ENCODE assay signal across 22 mouse cellular contexts in genomic region chr7:97360955-97361354, GRCm38 (mm10). TPM values are rescaled to one million over a fixed set of nuclear protein-coding genes. Genes with fewer than 3 reads are reported as not detected.
DNase-seq lines count a peak whose midpoint lies in the region; ATAC-seq and TF ChIP-seq lines count a peak whose summit lies in the region.
"Had no signal": no experiment of that assay in that cellular context is flagged by ENCODE, and none has a peak within 500 bp of the region (broad histone marks: within the 10 kb centered on the region; RNA-seq: fewer than 3 reads in every experiment).

No protein-coding gene starts in this region.

- DNase-seq in embryonic facial prominence, embryonic 14.5 days (ENCODE audit: low spot score), result peak; percentile 29
- no peak for DNase-seq in embryonic facial prominence, embryonic 10.5 days (ENCODE audit: low spot score)
- peak; percentile 74 for DNase-seq in heart, adult 11 months
- DNase-seq in liver, result peak; percentile 1
- DNase-seq in liver, postnatal 0 days, result no peak
- no peak for DNase-seq in gastrocnemius, adult 18-20 months (ENCODE audit: low spot score)
- DNase-seq: adrenal gland, adult 2 months; adrenal gland, postnatal 25 days; cerebellum, adult 18-20 months; cerebellum, adult 8-10 months; cerebellum, adult 9-11 months; cerebellum, postnatal 36 days had no signal

- no peak overlapping the region for H3K9ac ChIP-seq in embryonic facial prominence, embryonic 14.5 days (ENCODE audit: low read depth, low read length)
- no peak overlapping the region for H3K9ac ChIP-seq in heart, embryonic 11.5 days (ENCODE audit: low read depth, low read length)
- H3K9ac ChIP-seq in liver, postnatal 0 days (replicated peaks), result no peak overlapping the region
- H3K9ac ChIP-seq: embryonic facial prominence, embryonic 12.5 days; embryonic facial prominence, embryonic 15.5 days; forebrain, embryonic 13.5 days had no signal

- ATAC-seq in embryonic facial prominence, embryonic 14.5 days (ENCODE audit: low read depth), result no peak; the same call in 1 of the 2 replicates
- no peak for ATAC-seq in heart, embryonic 11.5 days (replicated peaks; ENCODE audit: insufficient number of reproducible peaks, low FRiP score, low TSS enrichment)
- ATAC-seq in liver, postnatal 0 days, result no peak
- ATAC-seq: forebrain, embryonic 13.5 days; forebrain, embryonic 16.5 days had no signal

- H3K4me2 ChIP-seq in embryonic facial prominence, embryonic 14.5 days (ENCODE audit: low read depth, low read length), result no peak overlapping the region
- no peak overlapping the region for H3K4me2 ChIP-seq in heart, embryonic 11.5 days
- H3K4me2 ChIP-seq in liver, postnatal 0 days (ENCODE audit: low read depth, low read length), result no peak overlapping the region
- H3K4me2 ChIP-seq: embryonic facial prominence, embryonic 12.5 days; embryonic facial prominence, embryonic 15.5 days; forebrain, embryonic 13.5 days had no signal

- TF ChIP-seq EP300 in liver, postnatal 0 days (IDR thresholded peaks at IDR 0.05; ENCODE audit: low read depth), result no peak

- no peaks in the 10 kb centered on the region for H3K27me3 ChIP-seq in embryonic facial prominence, embryonic 14.5 days (replicated peaks; ENCODE audit: control insufficient read depth, insufficient read depth, low read length)
- no peaks in the 10 kb centered on the region for H3K27me3 ChIP-seq in embryonic facial prominence, embryonic 10.5 days (replicated peaks; ENCODE audit: low read depth, poor library complexity, severe bottlenecking)
- no peaks in the 10 kb centered on the region for H3K27me3 ChIP-seq in heart, embryonic 11.5 days (ENCODE audit: control insufficient read depth, insufficient read depth, low read length)
- H3K27me3 ChIP-seq in liver, postnatal 0 days (ENCODE audit: insufficient read depth, low read length), result no peaks in the 10 kb centered on the region
- H3K27me3 ChIP-seq: embryonic facial prominence, embryonic 12.5 days; embryonic facial prominence, embryonic 15.5 days; forebrain, embryonic 13.5 days had no signal

- H3K27ac ChIP-seq in embryonic facial prominence, embryonic 14.5 days (replicated peaks; ENCODE audit: low read depth, low read length), result no peak overlapping the region
- H3K27ac ChIP-seq in embryonic facial prominence, embryonic 10.5 days (replicated peaks), result no peak overlapping the region
- no peak overlapping the region for H3K27ac ChIP-seq in heart, embryonic 11.5 days (ENCODE audit: low read depth, low read length)
- no peak overlapping the region for H3K27ac ChIP-seq in liver, postnatal 0 days (ENCODE audit: low read depth)
- H3K27ac ChIP-seq: embryonic facial prominence, embryonic 12.5 days; embryonic facial prominence, embryonic 15.5 days; forebrain, embryonic 10.5 days; forebrain, embryonic 13.5 days had no signal

- no peaks in the 10 kb centered on the region for H3K4me1 ChIP-seq in embryonic facial prominence, embryonic 14.5 days (ENCODE audit: control insufficient read depth, insufficient read depth, low read length)
- H3K4me1 ChIP-seq in embryonic facial prominence, embryonic 10.5 days, result no peaks in the 10 kb centered on the region
- H3K4me1 ChIP-seq in heart, embryonic 11.5 days (ENCODE audit: control insufficient read depth, insufficient read depth, low read length), result no peaks in the 10 kb centered on the region
- no peaks in the 10 kb centered on the region for H3K4me1 ChIP-seq in liver, postnatal 0 days (ENCODE audit: insufficient read depth)
- H3K4me1 ChIP-seq: embryonic facial prominence, embryonic 12.5 days; embryonic facial prominence, embryonic 15.5 days; forebrain, embryonic 10.5 days; forebrain, embryonic 13.5 days had no signal

- 61% methylated on average over 3 of the region's 3 CpGs for WGBS in embryonic facial prominence, embryonic 14.5 days
- WGBS in embryonic facial prominence, embryonic 10.5 days, result 67% methylated on average over 3 of the region's 3 CpGs
- WGBS in heart, embryonic 11.5 days (ENCODE audit: insufficient replicate concordance), result 52% methylated on average over 3 of the region's 3 CpGs
- WGBS in liver, postnatal 0 days (ENCODE audit: insufficient replicate concordance), result 51% methylated on average over 3 of the region's 3 CpGs

- no peaks in the 10 kb centered on the region for H3K36me3 ChIP-seq in embryonic facial prominence, embryonic 14.5 days (ENCODE audit: control insufficient read depth, insufficient read depth, low read length)
- no peaks in the 10 kb centered on the region for H3K36me3 ChIP-seq in embryonic facial prominence, embryonic 10.5 days (replicated peaks)
- no peaks in the 10 kb centered on the region for H3K36me3 ChIP-seq in heart, embryonic 11.5 days (ENCODE audit: control insufficient read depth, insufficient read depth, low read length)
- no peaks in the 10 kb centered on the region for H3K36me3 ChIP-seq in liver, postnatal 0 days (replicated peaks; ENCODE audit: insufficient read depth, low read length)
- H3K36me3 ChIP-seq: embryonic facial prominence, embryonic 12.5 days; embryonic facial prominence, embryonic 15.5 days; forebrain, embryonic 10.5 days had no signal

- H3K9me3 ChIP-seq in embryonic facial prominence, embryonic 14.5 days (ENCODE audit: control insufficient read depth, low read length), result no peaks in the 10 kb centered on the region
- H3K9me3 ChIP-seq in embryonic facial prominence, embryonic 10.5 days, result no peaks in the 10 kb centered on the region
- H3K9me3 ChIP-seq in heart, embryonic 11.5 days (replicated peaks; ENCODE audit: control insufficient read depth, low read length), result no peaks in the 10 kb centered on the region
- H3K9me3 ChIP-seq in liver, postnatal 0 days (ENCODE audit: low read length), result no peaks in the 10 kb centered on the region
- H3K9me3 ChIP-seq: embryonic facial prominence, embryonic 12.5 days; embryonic facial prominence, embryonic 15.5 days; forebrain, embryonic 10.5 days; forebrain, embryonic 13.5 days had no signal

- H3K4me3 ChIP-seq in embryonic facial prominence, embryonic 14.5 days (ENCODE audit: low read depth, low read length), result no peak overlapping the region
- H3K4me3 ChIP-seq in embryonic facial prominence, embryonic 10.5 days, result no peak overlapping the region
- H3K4me3 ChIP-seq in heart, embryonic 11.5 days (ENCODE audit: low read depth, low read length), result no peak overlapping the region
- H3K4me3 ChIP-seq in liver, postnatal 0 days (ENCODE audit: low read depth, low read length), result no peak overlapping the region
- H3K4me3 ChIP-seq: embryonic facial prominence, embryonic 12.5 days; embryonic facial prominence, embryonic 15.5 days; erythroblast, embryonic 14.5 days; forebrain, embryonic 10.5 days; forebrain, embryonic 13.5 days had no signal

- no peak for TF ChIP-seq CTCF in liver, postnatal 0 days (IDR thresholded peaks at IDR 0.05; ENCODE audit: low read depth)

RNA-seq across cellular contexts. Expression of gene Alg8, which starts 10.5 kb away (rescaled TPM):
- 30.7 TPM in 2 replicates for polyA plus RNA-seq in embryonic facial prominence, embryonic 14.5 days (2014; fragmentation: Nextera tagmentation; extraction: Ambion mirVana)
- 55.2 and 58.8 TPM in 2 replicates for polyA plus RNA-seq in embryonic facial prominence, embryonic 10.5 days (2016; fragmentation: Nextera tagmentation; extraction: Ambion mirVana)
- polyA plus RNA-seq in heart, embryonic 11.5 days (2014; fragmentation: Nextera tagmentation; extraction: Ambion mirVana), result 35.1 and 39.2 TPM in 2 replicates
- 14.5 and 16.2 TPM in 2 replicates for polyA plus RNA-seq in liver, postnatal 0 days (2015; fragmentation: Nextera tagmentation; extraction: Ambion mirVana)
- total RNA-seq in gastrocnemius, adult 18-20 months (2021), result 1 to 10 TPM; 3.2 to 3.5 TPM

RNA-seq across cellular contexts. Expression of gene Kctd21, which starts 28.8 kb away (rescaled TPM):
- 5.3 and 5.5 TPM in 2 replicates for polyA plus RNA-seq in embryonic facial prominence, embryonic 14.5 days (2014; fragmentation: Nextera tagmentation; extraction: Ambion mirVana)
- 4.0 and 4.6 TPM in 2 replicates for polyA plus RNA-seq in embryonic facial prominence, embryonic 10.5 days (2016; fragmentation: Nextera tagmentation; extraction: Ambion mirVana)
- polyA plus RNA-seq in heart, embryonic 11.5 days (2014; fragmentation: Nextera tagmentation; extraction: Ambion mirVana), result 3.6 and 3.8 TPM in 2 replicates
- 1.1 and 1.2 TPM in 2 replicates for polyA plus RNA-seq in liver, postnatal 0 days (2015; fragmentation: Nextera tagmentation; extraction: Ambion mirVana)
- 1 to 10 TPM; 4.1 to 4.4 TPM for total RNA-seq in gastrocnemius, adult 18-20 months (2021)
- polyA plus RNA-seq: erythroblast, embryonic 14.5 days had no signal

RNA-seq across cellular contexts. Expression of gene Usp35, which starts 29.1 kb away (rescaled TPM):
- 2.2 and 2.7 TPM in 2 replicates for polyA plus RNA-seq in embryonic facial prominence, embryonic 14.5 days (2014; fragmentation: Nextera tagmentation; extraction: Ambion mirVana)
- polyA plus RNA-seq in embryonic facial prominence, embryonic 10.5 days (2016; fragmentation: Nextera tagmentation; extraction: Ambion mirVana), result 1.8 TPM in 2 replicates
- polyA plus RNA-seq in heart, embryonic 11.5 days (2014; fragmentation: Nextera tagmentation; extraction: Ambion mirVana), result 1.3 and 1.7 TPM in 2 replicates
- polyA plus RNA-seq in liver, postnatal 0 days (2015; fragmentation: Nextera tagmentation; extraction: Ambion mirVana), result 0.14 and 0.18 TPM in 2 replicates
- total RNA-seq in gastrocnemius, adult 18-20 months (2021), result under 1 TPM; 0.31 to 0.43 TPM
- total RNA-seq: common myeloid progenitor, adult 5-6 weeks had no signal

RNA-seq across cellular contexts. Expression of gene Ndufc2, which starts 38.8 kb away (rescaled TPM):
- 363 and 429 TPM in 2 replicates for polyA plus RNA-seq in embryonic facial prominence, embryonic 14.5 days (2014; fragmentation: Nextera tagmentation; extraction: Ambion mirVana)
- 304 and 310 TPM in 2 replicates for polyA plus RNA-seq in embryonic facial prominence, embryonic 10.5 days (2016; fragmentation: Nextera tagmentation; extraction: Ambion mirVana)
- 502 and 505 TPM in 2 replicates for polyA plus RNA-seq in heart, embryonic 11.5 days (2014; fragmentation: Nextera tagmentation; extraction: Ambion mirVana)
- 323 and 339 TPM in 2 replicates for polyA plus RNA-seq in liver, postnatal 0 days (2015; fragmentation: Nextera tagmentation; extraction: Ambion mirVana)
- total RNA-seq in gastrocnemius, adult 18-20 months (2021), result 100 to 1,000 TPM; 266 to 292 TPM

RNA-seq across cellular contexts. Expression of gene Thrsp, which starts 56.6 kb away (rescaled TPM):
- polyA plus RNA-seq in embryonic facial prominence, embryonic 14.5 days (2014; fragmentation: Nextera tagmentation; extraction: Ambion mirVana), result 1.3 and 3.5 TPM in 2 replicates
- polyA plus RNA-seq in embryonic facial prominence, embryonic 10.5 days (2016; fragmentation: Nextera tagmentation; extraction: Ambion mirVana), result 0.26 and 0.45 TPM in 2 replicates
- 0.11 and 0.96 TPM in 2 replicates for polyA plus RNA-seq in heart, embryonic 11.5 days (2014; fragmentation: Nextera tagmentation; extraction: Ambion mirVana)
- polyA plus RNA-seq in liver, postnatal 0 days (2015; fragmentation: Nextera tagmentation; extraction: Ambion mirVana), result 2.0 and 2.1 TPM in 2 replicates
- 10 to 100 TPM; 15.3 to 19.5 TPM for total RNA-seq in gastrocnemius, adult 18-20 months (2021)
- total RNA-seq: common myeloid progenitor, adult 5-6 weeks; MEL had no signal
- polyA plus RNA-seq: C2C12; erythroblast, embryonic 14.5 days had no signal

Comparison
In these comparisons a context has a peak if more than half of its experiments do, and no peak if none do; other contexts are left out.
1. DNase-seq: peak in embryonic facial prominence, embryonic 14.5 days (single experiment), heart, adult 11 months (single experiment) and liver (single experiment); none in embryonic facial prominence, embryonic 10.5 days (single experiment), liver, postnatal 0 days (single experiment) and gastrocnemius, adult 18-20 months (single experiment).